Mouse (Mus musculus) heart, embryonic 14.5 days (tissue): ENCODE results near the gene Senp1. TPM values are rescaled to one million over a fixed set of nuclear protein-coding genes. Genes with fewer than 3 reads are reported as not detected.

Source experiments
- ATAC-seq: fragments of 200-750 bp; cut with Nextera tagmentation; 2 replicates; pipeline ENCODE4 v1.8.0; 2017; ENCODE audit warnings: low read depth, moderate TSS enrichment; ENCODE audit not compliant: insufficient number of reproducible peaks, insufficient read depth, low FRiP score
- H3K27ac ChIP-seq, 2 experiments: fragments of 200-500 bp in 1 of 2; fragments of 300-500 bp in 1 of 2; sonication (generic) in 1 of 2; replicated peaks in 1 of 2; 2 replicates each; pipeline ENCODE4 v1.5.1; 2012 to 2014; ENCODE audit warnings: low read depth in 2 of 2, low read length in 2 of 2, control low read depth in 1 of 2, mild to moderate bottlenecking in 1 of 2, mixed read lengths in 1 of 2; ENCODE audit not compliant: control insufficient read depth in 1 of 2, insufficient read depth in 1 of 2
- H3K27me3 ChIP-seq: fragments of 300-500 bp; sonication (generic); 2 replicates; pipeline ENCODE4 v1.6.1; 2014; ENCODE audit warnings: mild to moderate bottlenecking, low read length, control low read depth; ENCODE audit not compliant: control insufficient read depth, insufficient read depth
- H3K36me3 ChIP-seq: fragments of 300-500 bp; sonication (generic); 2 replicates; pipeline ENCODE4 v1.6.1; 2014; ENCODE audit warnings: mild to moderate bottlenecking, control low read depth, low read length, mixed read lengths; ENCODE audit not compliant: control insufficient read depth, insufficient read depth
- H3K4me1 ChIP-seq, 2 experiments: fragments of 200-500 bp in 1 of 2; fragments of 300-500 bp in 1 of 2; sonication (generic) in 1 of 2; 2 replicates each; pipeline ENCODE4 v1.6.1; 2012 to 2014; ENCODE audit warnings: low read length in 2 of 2, control low read depth in 1 of 2, mixed read lengths in 1 of 2; ENCODE audit not compliant: control insufficient read depth in 2 of 2, insufficient read depth in 2 of 2
- H3K4me2 ChIP-seq: fragments of 300-500 bp; sonication (generic); 2 replicates; pipeline ENCODE4 v1.6.1; 2014; ENCODE audit warnings: mild to moderate bottlenecking, low read length
- H3K4me3 ChIP-seq, 2 experiments: fragments of 200-500 bp in 1 of 2; fragments of 300-500 bp in 1 of 2; sonication (generic) in 1 of 2; 2 replicates each; pipeline ENCODE4 v1.5.1; 2012 to 2014; ENCODE audit warnings: low read length in 2 of 2, mild to moderate bottlenecking in 2 of 2, control low read depth in 1 of 2, low read depth in 1 of 2, moderate library complexity in 1 of 2; ENCODE audit not compliant: control insufficient read depth in 1 of 2, insufficient read depth in 1 of 2
- H3K9ac ChIP-seq: fragments of 300-500 bp; sonication (generic); 2 replicates; pipeline ENCODE4 v1.6.1; 2014; ENCODE audit warnings: mild to moderate bottlenecking, low read length
- H3K9me3 ChIP-seq: fragments of 300-500 bp; sonication (generic); 2 replicates; pipeline ENCODE4 v1.6.1; 2016; ENCODE audit warnings: low read length, control low read depth; ENCODE audit not compliant: control insufficient read depth
- WGBS: fragments of 180-500 bp; shearing (Covaris S2); extraction: QIAGEN DNeasy Blood & Tissue Kit; methylation state at CpG from one replicate; pipeline ENCODE4 v1.1.7; 2014; 5-methylcytosine and 5-hydroxymethylcytosine counted together
- polyA plus RNA-seq: library from polyadenylated mRNA; unstranded; fragments of >200 nt; fragmentation: Nextera tagmentation; extraction: Ambion mirVana; gene quantifications from 2 replicates; pipeline ENCODE4 v1.2.1, GENCODE M21; 2014

Senp1 gene
- polyA plus RNA-seq, 1 experiment from 2014 or later: 22.7 TPM

DNA sequence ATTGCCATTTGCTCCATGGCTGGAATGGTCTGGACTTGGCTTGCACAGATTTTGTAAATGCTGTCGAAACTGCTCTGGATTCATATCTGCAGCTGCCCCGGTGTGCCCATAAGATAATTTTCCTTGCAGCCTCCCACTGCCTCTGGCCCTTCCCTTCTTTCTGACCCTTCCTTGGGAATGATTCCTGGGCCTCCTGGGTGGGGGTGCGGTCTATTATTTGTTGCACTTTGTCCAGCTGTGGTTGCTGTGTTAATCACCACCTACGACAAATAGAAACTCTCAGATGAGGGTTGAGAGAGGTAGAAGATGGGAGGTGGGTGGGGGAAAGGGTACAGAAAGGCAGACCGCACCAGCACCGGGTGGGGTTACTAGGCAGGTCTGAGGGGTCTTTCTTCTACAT lies 13.7 kb upstream of the Senp1 start:
- WGBS: 76% methylated on average over 6 of the region's 6 CpGs
- Histone ChIP-seq H3K4me2 (peak overlapping the region; percentile 78; the same call in 1 of the 2 replicates), H3K36me3 (peaks cover 3% of the 10 kb centered on the region), H3K9me3 (no peaks in the 10 kb centered on the region), H3K9ac (0 out of 2 replicates have a peak overlapping the region, but pooled peaks have one; percentile 90), H3K27me3 (0 out of 2 replicates have a peak, but pooled peaks cover 5% of the 10 kb centered on the region), H3K4me3 (no peak overlapping the region), H3K27ac (no peak overlapping the region), H3K4me1 (peaks cover 12 to 37% of the 10 kb centered on the region in 2 experiments)
- ATAC-seq: no peak

DNA sequence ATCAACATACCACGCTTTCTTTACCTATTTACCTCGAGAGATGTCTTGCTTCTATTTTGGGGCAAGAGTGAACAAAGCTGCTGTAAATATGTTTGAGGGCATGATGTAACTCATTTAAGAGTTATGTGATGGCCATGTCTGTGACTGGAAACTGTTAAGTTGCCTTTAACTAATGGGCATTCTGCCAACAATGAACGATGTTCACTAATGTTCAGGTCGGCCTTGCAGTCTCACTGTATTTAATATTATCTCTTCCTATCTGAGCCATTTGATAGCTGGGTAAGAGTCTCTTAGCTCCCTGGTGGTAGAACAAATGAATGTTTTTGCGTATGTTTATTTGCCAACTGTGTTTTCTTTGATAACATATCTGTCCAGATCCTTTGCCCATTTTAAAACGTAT lies 13.0 kb upstream of the Senp1 start:
- peaks cover 3% of the 10 kb centered on the region; the same call in 1 of the 2 replicates for H3K9me3 ChIP-seq
- H3K27me3 ChIP-seq: 0 out of 2 replicates have a peak, but pooled peaks cover 5% of the 10 kb centered on the region
- no peak overlapping the region for H3K27ac ChIP-seq
- no peak overlapping the region for H3K4me3 ChIP-seq
- no peaks in the 10 kb centered on the region for H3K36me3 ChIP-seq
- H3K4me2 ChIP-seq: no peak overlapping the region
- no peak for ATAC-seq
- no peak overlapping the region for H3K9ac ChIP-seq
- 41% methylated on average over 6 of the region's 6 CpGs for WGBS
- H3K4me1 ChIP-seq: peaks cover 10 to 30% of the 10 kb centered on the region in 2 experiments

DNA sequence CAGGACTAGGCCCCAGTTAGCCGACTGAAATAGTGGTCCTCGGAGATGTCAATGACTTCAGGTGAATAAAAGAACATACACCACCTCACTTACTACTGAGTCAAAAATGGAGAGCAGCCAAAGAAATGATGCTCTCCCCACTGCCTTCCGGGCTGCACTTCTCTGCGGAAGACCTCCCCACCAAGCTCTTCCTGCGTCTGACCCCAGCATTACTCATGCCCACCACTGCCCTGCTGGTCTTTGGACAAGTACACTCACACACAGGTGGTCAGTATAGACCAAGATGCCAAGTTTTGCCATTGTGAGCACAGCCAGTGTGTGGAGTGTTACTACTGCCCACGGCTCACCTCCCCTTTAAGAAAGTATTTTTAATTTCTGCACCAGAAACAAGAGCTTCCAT lies 8.9 kb upstream of the Senp1 start:
- H3K4me2 ChIP-seq: no peak overlapping the region
- H3K9ac ChIP-seq: no peak overlapping the region
- H3K36me3 ChIP-seq: no peaks in the 10 kb centered on the region
- H3K27ac ChIP-seq: no peak overlapping the region
- H3K4me1 ChIP-seq: no peaks in the 10 kb centered on the region; a peak in 1 of 4 replicates
- WGBS: 86% methylated on average over 6 of the region's 6 CpGs
- H3K9me3 ChIP-seq: peaks cover 3% of the 10 kb centered on the region; the same call in 1 of the 2 replicates
- no peak for ATAC-seq
- no peak overlapping the region for H3K4me3 ChIP-seq
- 0 out of 2 replicates have a peak, but pooled peaks cover 5% of the 10 kb centered on the region for H3K27me3 ChIP-seq

DNA sequence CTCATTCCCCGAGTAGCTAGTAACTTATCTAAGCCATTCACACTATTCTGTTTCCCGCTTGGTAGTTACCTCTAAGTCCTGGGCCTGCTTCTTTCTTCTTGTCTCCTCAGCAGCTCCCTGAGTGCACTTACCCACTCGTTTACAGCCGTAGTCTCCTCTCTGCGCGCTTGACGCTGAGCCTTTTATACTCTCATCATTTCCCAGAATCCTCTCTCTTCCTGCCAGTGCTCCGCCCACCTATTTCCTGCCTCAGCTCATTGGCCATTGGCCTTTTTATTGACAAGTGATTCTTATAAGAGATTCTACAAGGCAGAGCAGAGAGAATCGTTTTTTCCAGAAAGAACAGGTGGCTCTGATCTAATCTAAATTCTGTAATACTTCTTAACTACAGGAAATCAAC lies 5.0 kb upstream of the Senp1 start:
- no peak overlapping the region for H3K4me3 ChIP-seq
- no peak overlapping the region for H3K4me2 ChIP-seq
- peaks cover 0 to 3% of the 10 kb centered on the region in 2 experiments; a peak in 1 of 4 replicates for H3K4me1 ChIP-seq
- ATAC-seq: no peak
- 78% methylated on average over 9 of the region's 9 CpGs for WGBS
- H3K9me3 ChIP-seq: peaks cover 3% of the 10 kb centered on the region; the same call in 1 of the 2 replicates
- no peaks in the 10 kb centered on the region for H3K27me3 ChIP-seq
- no peak overlapping the region for H3K27ac ChIP-seq
- H3K36me3 ChIP-seq: no peaks in the 10 kb centered on the region
- no peak overlapping the region for H3K9ac ChIP-seq

DNA sequence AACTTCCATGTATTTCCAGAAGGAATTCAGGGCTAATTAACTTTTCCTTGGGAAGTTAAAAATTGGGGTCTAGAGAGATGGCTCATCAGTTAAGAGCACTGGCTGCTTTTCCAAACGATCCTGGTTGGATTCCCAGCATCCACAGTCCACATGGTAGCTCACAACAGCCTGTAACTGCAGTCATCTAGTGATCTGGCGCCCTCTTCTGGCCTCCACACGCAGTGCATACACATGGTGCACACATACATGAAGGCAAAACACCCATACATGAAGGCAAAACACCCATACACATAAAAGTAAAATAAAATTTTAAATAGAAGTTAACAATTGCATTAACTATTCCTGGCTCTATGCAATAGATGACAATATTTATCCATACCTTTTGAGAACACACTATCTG lies 3.4 kb upstream of the Senp1 start:
- Histone ChIP-seq H3K4me3 (no peak overlapping the region), H3K9ac (no peak overlapping the region), H3K4me1 (peaks cover 0 to 9% of the 10 kb centered on the region in 2 experiments; a peak in 2 of 4 replicates), H3K9me3 (peaks cover 3% of the 10 kb centered on the region; the same call in 1 of the 2 replicates), H3K27ac (no peak overlapping the region), H3K36me3 (no peaks in the 10 kb centered on the region), H3K4me2 (no peak overlapping the region), H3K27me3 (no peaks in the 10 kb centered on the region)
- no peak for ATAC-seq
- WGBS: 43% methylated on average over 3 of the region's 3 CpGs

DNA sequence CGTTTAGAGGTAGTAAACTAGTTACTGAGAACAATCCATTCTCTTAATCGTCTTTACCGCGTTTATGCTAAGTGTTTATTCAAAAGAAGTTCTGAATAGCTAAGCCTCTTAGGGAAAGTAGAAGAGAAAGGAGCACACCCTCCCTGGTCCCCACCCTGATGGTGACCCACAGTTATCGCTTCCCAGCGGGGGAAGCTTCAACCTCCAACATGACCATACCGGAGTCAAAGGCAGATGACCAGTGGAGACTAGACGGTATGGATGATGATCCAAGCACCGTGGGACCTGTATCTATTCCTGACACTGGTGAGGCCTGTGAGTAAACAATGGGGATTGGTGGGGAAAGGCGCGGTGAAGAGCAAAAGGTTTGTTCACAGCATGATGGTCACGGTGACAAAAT lies 1.4 kb upstream of the Senp1 start:
- ATAC-seq: no peak
- Histone ChIP-seq H3K27me3 (no peaks in the 10 kb centered on the region), H3K27ac (no peak overlapping the region), H3K9ac (no peak overlapping the region), H3K4me2 (no peak overlapping the region), H3K4me1 (peaks cover 0 to 15% of the 10 kb centered on the region in 2 experiments; a peak in 2 of 4 replicates), H3K4me3 (no peak overlapping the region), H3K36me3 (no peaks in the 10 kb centered on the region), H3K9me3 (no peaks in the 10 kb centered on the region)
- WGBS: 88% methylated on average over 12 of the region's 12 CpGs

DNA sequence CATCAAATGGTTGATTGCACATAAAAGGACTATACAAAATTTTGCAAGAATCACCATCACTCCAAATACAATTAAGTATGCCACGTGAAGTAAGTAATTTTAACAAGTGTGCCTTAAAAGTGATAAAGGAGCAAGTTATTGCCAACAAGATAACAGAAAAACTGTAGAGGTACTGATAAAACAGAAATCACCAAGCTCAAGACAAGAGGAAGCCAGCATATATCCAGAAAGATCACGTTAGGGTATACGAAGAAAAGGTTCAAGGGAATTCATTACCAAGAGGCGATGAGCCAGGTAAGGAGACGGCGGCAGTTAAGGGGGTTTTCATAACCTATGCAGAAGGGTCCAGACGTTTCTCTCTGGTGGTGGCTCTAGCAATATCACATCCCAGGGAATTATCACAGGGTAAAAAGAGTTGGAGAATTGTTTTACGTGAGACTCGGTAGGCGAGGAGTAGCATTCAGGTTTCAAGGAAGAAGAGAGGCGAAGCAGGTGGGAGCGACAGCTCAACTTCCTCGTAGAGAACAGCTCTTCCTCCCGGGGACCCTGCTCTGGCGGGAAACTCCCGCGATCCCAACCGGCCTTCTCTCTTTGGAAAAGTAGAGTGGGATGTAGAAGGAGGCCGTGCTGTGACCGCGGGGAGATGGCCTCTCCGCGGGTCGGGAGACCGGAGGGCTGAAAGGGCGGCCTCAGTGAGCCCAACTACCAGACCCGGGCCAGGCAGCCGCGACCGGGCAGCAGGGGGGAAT lies 998 bp downstream of the Senp1 start, which contains the start of gene Pfkm:
Gene Pfkm (plus strand): TSS at position 218 of the 749 bp plus-strand sequence.
- no peaks in the 10 kb centered on the region for H3K9me3 ChIP-seq
- peaks cover 15% of the 10 kb centered on the region; the same call in 1 of the 2 replicates for H3K36me3 ChIP-seq
- H3K27me3 ChIP-seq: no peaks in the 10 kb centered on the region
- ATAC-seq: peak; percentile 9; the same call in 1 of the 2 replicates
- peak within 1 kb of the TSS; percentile 84 to 96 for H3K4me3 ChIP-seq
- WGBS: under 1% methylated on average over 28 of the region's 30 CpGs
- peak within 1 kb of the TSS; percentile 95 for H3K9ac ChIP-seq
- peaks cover 0 to 15% of the 10 kb centered on the region in 2 experiments; a peak in 2 of 4 replicates for H3K4me1 ChIP-seq
- peak within 1 kb of the TSS; percentile 81 for H3K4me2 ChIP-seq
- peak within 1 kb of the TSS; percentile 96 to 97 for H3K27ac ChIP-seq
